In the genomic region with DNA sequence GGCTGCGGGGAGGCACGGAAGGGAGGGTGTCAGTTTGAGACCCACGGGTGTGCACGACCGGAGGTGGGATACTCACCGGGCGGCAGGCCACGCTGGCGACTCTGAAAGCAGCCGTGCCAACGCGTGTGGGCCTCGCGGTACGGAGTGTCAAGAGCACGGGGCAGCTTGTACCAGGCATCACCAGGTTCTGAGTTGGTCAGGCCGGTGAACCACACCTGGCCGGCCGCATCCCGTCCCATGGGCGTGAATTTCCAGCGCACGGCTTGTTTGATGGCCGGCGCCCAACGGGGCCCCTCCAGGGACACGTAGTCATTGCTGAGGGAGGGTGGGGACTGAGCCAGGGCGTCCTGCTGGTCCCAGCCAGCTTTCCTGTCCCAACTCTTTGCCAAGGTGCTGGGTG, we compare ENCODE assay signal across 8 mouse cellular contexts. TPM values are rescaled to one million over a fixed set of nuclear protein-coding genes. Genes with fewer than 3 reads are reported as not detected.
DNase-seq lines count a peak whose midpoint lies in the region; ATAC-seq lines count a peak whose summit lies in the region.

No protein-coding gene starts in this region.

- H3K36me3 ChIP-seq in erythroblast, embryonic 14.5 days (ENCODE audit: control insufficient read depth), result peaks cover 100% of the 10 kb centered on the region
- H3K36me3 ChIP-seq in embryonic facial prominence, embryonic 12.5 days, result peaks cover 46% of the 10 kb centered on the region
- peaks cover 43% of the 10 kb centered on the region for H3K36me3 ChIP-seq in hindbrain, embryonic 14.5 days (replicated peaks; ENCODE audit: control insufficient read depth, insufficient read depth)
- H3K36me3 ChIP-seq in midbrain, embryonic 11.5 days (ENCODE audit: control insufficient read depth, insufficient read depth, low read length), result peaks cover 20% of the 10 kb centered on the region

- H3K9me3 ChIP-seq in erythroblast, embryonic 14.5 days (ENCODE audit: control insufficient read depth, low read length), result peaks cover 2% of the 10 kb centered on the region; the same call in 1 of the 2 replicates
- H3K9me3 ChIP-seq in embryonic facial prominence, embryonic 12.5 days, result no peaks in the 10 kb centered on the region
- H3K9me3 ChIP-seq in hindbrain, embryonic 14.5 days (ENCODE audit: control insufficient read depth, low read length), result no peaks in the 10 kb centered on the region
- H3K9me3 ChIP-seq in midbrain, embryonic 11.5 days (ENCODE audit: control insufficient read depth, low read length), result no peaks in the 10 kb centered on the region

- peak overlapping the region; percentile 49 for H3K4me2 ChIP-seq in embryonic facial prominence, embryonic 12.5 days (replicated peaks)
- peak overlapping the region; percentile 45 for H3K4me2 ChIP-seq in hindbrain, embryonic 14.5 days (replicated peaks)
- peak overlapping the region; percentile 52 for H3K4me2 ChIP-seq in midbrain, embryonic 11.5 days

- 12% methylated on average over 28 of the region's 28 CpGs for WGBS in embryonic facial prominence, embryonic 12.5 days
- 10% methylated on average over 28 of the region's 28 CpGs for WGBS in hindbrain, embryonic 14.5 days
- WGBS in midbrain, embryonic 11.5 days, result 15% methylated on average over 28 of the region's 28 CpGs

- DNase-seq in hindbrain, embryonic 14.5 days (ENCODE audit: low spot score), result no peak
- peak; percentile 92 for DNase-seq in midbrain, embryonic 11.5 days (ENCODE audit: low spot score, missing footprints)
- no peak for DNase-seq in ovary, postnatal 10 days (ENCODE audit: low spot score)
- DNase-seq in thymus, postnatal 10 days (ENCODE audit: low spot score in 2 of 2), result no peak
- DNase-seq in layer of hippocampus, adult 9-11 months, result no peak

- peaks cover 95% of the 10 kb centered on the region for H3K4me1 ChIP-seq in erythroblast, embryonic 14.5 days (ENCODE audit: control insufficient read depth)
- peaks cover 33% of the 10 kb centered on the region for H3K4me1 ChIP-seq in embryonic facial prominence, embryonic 12.5 days
- peaks cover 18% of the 10 kb centered on the region for H3K4me1 ChIP-seq in hindbrain, embryonic 14.5 days (replicated peaks; ENCODE audit: control insufficient read depth, insufficient read depth, low read length)
- peaks cover 42% of the 10 kb centered on the region for H3K4me1 ChIP-seq in midbrain, embryonic 11.5 days (ENCODE audit: control insufficient read depth, insufficient read depth, low read length)

- ATAC-seq in erythroblast, adult 5-6 weeks (replicated peaks; ENCODE audit: low FRiP score, poor library complexity, severe bottlenecking), result no peak
- no peak for ATAC-seq in embryonic facial prominence, embryonic 12.5 days (ENCODE audit: insufficient number of reproducible peaks, insufficient read depth, low FRiP score, low TSS enrichment)
- no peak for ATAC-seq in hindbrain, embryonic 14.5 days (ENCODE audit: low FRiP score)
- 0 out of 2 replicates have a peak, but pooled peaks have one; percentile 6 for ATAC-seq in midbrain, embryonic 11.5 days (ENCODE audit: low FRiP score)

- H3K4me3 ChIP-seq in erythroblast, embryonic 14.5 days (replicated peaks), result peak overlapping the region; percentile 21
- peak overlapping the region; percentile 25 for H3K4me3 ChIP-seq in embryonic facial prominence, embryonic 12.5 days
- H3K4me3 ChIP-seq in hindbrain, embryonic 14.5 days (replicated peaks; ENCODE audit: low read length), result peak overlapping the region; percentile 19
- H3K4me3 ChIP-seq in midbrain, embryonic 11.5 days (ENCODE audit: low read depth, low read length), result 0 out of 2 replicates have a peak overlapping the region, but pooled peaks have one; percentile 2

- H3K27ac ChIP-seq in embryonic facial prominence, embryonic 12.5 days, result no peak overlapping the region
- no peak overlapping the region for H3K27ac ChIP-seq in hindbrain, embryonic 14.5 days
- H3K27ac ChIP-seq in midbrain, embryonic 11.5 days (ENCODE audit: low read depth, low read length), result no peak overlapping the region

- no peaks in the 10 kb centered on the region; the same call in 1 of the 2 replicates for H3K27me3 ChIP-seq in erythroblast, embryonic 14.5 days (ENCODE audit: control insufficient read depth)
- peaks cover 35% of the 10 kb centered on the region for H3K27me3 ChIP-seq in embryonic facial prominence, embryonic 12.5 days
- H3K27me3 ChIP-seq in hindbrain, embryonic 14.5 days (ENCODE audit: control insufficient read depth, insufficient read depth, low read length), result peaks cover 21% of the 10 kb centered on the region
- peaks cover 11% of the 10 kb centered on the region for H3K27me3 ChIP-seq in midbrain, embryonic 11.5 days (ENCODE audit: control insufficient read depth, insufficient read depth, low read length)

- peak overlapping the region; percentile 49; the same call in 1 of the 2 replicates for H3K9ac ChIP-seq in embryonic facial prominence, embryonic 12.5 days
- peak overlapping the region; percentile 40 for H3K9ac ChIP-seq in hindbrain, embryonic 14.5 days
- H3K9ac ChIP-seq in midbrain, embryonic 11.5 days (ENCODE audit: low read length), result peak overlapping the region; percentile 1; the same call in 1 of the 2 replicates

RNA-seq across cellular contexts. Expression of a gene that starts 0.9 kb away (rescaled TPM):
- polyA plus RNA-seq in erythroblast, embryonic 14.5 days (2012), result 3.2 and 5.6 TPM in 2 replicates
- 15.6 and 27.0 TPM in 2 replicates for total RNA-seq in erythroblast, adult 5-6 weeks (2015; ENCODE audit: low replicate concordance)
- 35.7 and 41.5 TPM in 2 replicates for total RNA-seq in erythroblast, adult 5-6 weeks (2017; ENCODE audit: low replicate concordance)
- 0.73 and 0.82 TPM in 2 replicates for polyA plus RNA-seq in embryonic facial prominence, embryonic 12.5 days (2016; fragmentation: Nextera tagmentation; extraction: Ambion mirVana)
- 0.30 and 0.59 TPM in 2 replicates for polyA plus RNA-seq in hindbrain, embryonic 14.5 days (2014; fragmentation: Nextera tagmentation; extraction: Ambion mirVana)
- 0.12 TPM in 1 of 2 replicates, not detected in the other for polyA plus RNA-seq in midbrain, embryonic 11.5 days (2014; fragmentation: Nextera tagmentation; extraction: Ambion mirVana)

RNA-seq across cellular contexts. Expression of a gene that starts 7.4 kb away (rescaled TPM):
- 6.7 and 7.2 TPM in 2 replicates for polyA plus RNA-seq in erythroblast, embryonic 14.5 days (2012)
- total RNA-seq in erythroblast, adult 5-6 weeks (2015; ENCODE audit: low replicate concordance), result 1.9 and 2.5 TPM in 2 replicates
- 8.7 and 10.6 TPM in 2 replicates for total RNA-seq in erythroblast, adult 5-6 weeks (2017; ENCODE audit: low replicate concordance)
- 13.9 and 14.5 TPM in 2 replicates for polyA plus RNA-seq in embryonic facial prominence, embryonic 12.5 days (2016; fragmentation: Nextera tagmentation; extraction: Ambion mirVana)
- 7.8 and 10.0 TPM in 2 replicates for polyA plus RNA-seq in hindbrain, embryonic 14.5 days (2014; fragmentation: Nextera tagmentation; extraction: Ambion mirVana)
- polyA plus RNA-seq in midbrain, embryonic 11.5 days (2014; fragmentation: Nextera tagmentation; extraction: Ambion mirVana), result 2.8 and 4.4 TPM in 2 replicates

RNA-seq across cellular contexts. Expression of a gene that starts 13.7 kb away (rescaled TPM):
- polyA plus RNA-seq in erythroblast, embryonic 14.5 days (2012), result 62.5 and 67.4 TPM in 2 replicates
- total RNA-seq in erythroblast, adult 5-6 weeks (2015; ENCODE audit: low replicate concordance), result 286 and 325 TPM in 2 replicates
- total RNA-seq in erythroblast, adult 5-6 weeks (2017; ENCODE audit: low replicate concordance), result 463 and 486 TPM in 2 replicates
- polyA plus RNA-seq in embryonic facial prominence, embryonic 12.5 days (2016; fragmentation: Nextera tagmentation; extraction: Ambion mirVana), result 140 and 143 TPM in 2 replicates
- 119 and 125 TPM in 2 replicates for polyA plus RNA-seq in hindbrain, embryonic 14.5 days (2014; fragmentation: Nextera tagmentation; extraction: Ambion mirVana)
- polyA plus RNA-seq in midbrain, embryonic 11.5 days (2014; fragmentation: Nextera tagmentation; extraction: Ambion mirVana), result 94.3 and 104 TPM in 2 replicates

RNA-seq across cellular contexts. Expression of a gene that starts 14.4 kb away (rescaled TPM):
- polyA plus RNA-seq in erythroblast, embryonic 14.5 days (2012), result 52.7 and 55.8 TPM in 2 replicates
- 9.2 and 14.6 TPM in 2 replicates for total RNA-seq in erythroblast, adult 5-6 weeks (2015; ENCODE audit: low replicate concordance)
- total RNA-seq in erythroblast, adult 5-6 weeks (2017; ENCODE audit: low replicate concordance), result 14.1 and 30.2 TPM in 2 replicates
- polyA plus RNA-seq in embryonic facial prominence, embryonic 12.5 days (2016; fragmentation: Nextera tagmentation; extraction: Ambion mirVana), result 130 and 132 TPM in 2 replicates
- polyA plus RNA-seq in hindbrain, embryonic 14.5 days (2014; fragmentation: Nextera tagmentation; extraction: Ambion mirVana), result 29.0 and 34.0 TPM in 2 replicates
- 89.1 and 97.7 TPM in 2 replicates for polyA plus RNA-seq in midbrain, embryonic 11.5 days (2014; fragmentation: Nextera tagmentation; extraction: Ambion mirVana)

RNA-seq across cellular contexts. Expression of a gene that starts 19.6 kb away (rescaled TPM):
- 29.2 and 34.1 TPM in 2 replicates for polyA plus RNA-seq in erythroblast, embryonic 14.5 days (2012)
- 10.4 and 11.7 TPM in 2 replicates for total RNA-seq in erythroblast, adult 5-6 weeks (2015; ENCODE audit: low replicate concordance)
- 32.5 and 33.7 TPM in 2 replicates for total RNA-seq in erythroblast, adult 5-6 weeks (2017; ENCODE audit: low replicate concordance)
- 73.6 and 77.0 TPM in 2 replicates for polyA plus RNA-seq in embryonic facial prominence, embryonic 12.5 days (2016; fragmentation: Nextera tagmentation; extraction: Ambion mirVana)
- polyA plus RNA-seq in hindbrain, embryonic 14.5 days (2014; fragmentation: Nextera tagmentation; extraction: Ambion mirVana), result 68.9 TPM in 2 replicates
- 43.3 and 53.7 TPM in 2 replicates for polyA plus RNA-seq in midbrain, embryonic 11.5 days (2014; fragmentation: Nextera tagmentation; extraction: Ambion mirVana)
